Mouse (Mus musculus): Measurements from ENCODE around the gene Klf11.
A peak's percentile ranks its signal among the peaks of the same experiment; 100 is the strongest.
"Not testable (repeated sequence)": the region's sequence is repeated elsewhere in the genome, so short reads cannot be mapped to it uniquely, and the experiment has no call there.

Klf11 gene

GRCm38 (mm10) chr12:24651063-24651557 lies at the start of gene Klf11:
TSS of gene Klf11 (plus strand) at chr12:24651274.
- peak; percentile 94 for DNase-seq

GRCm38 (mm10) chr12:24603266-24603665 lies 47.8 kb upstream of the Klf11 start:
- DNase-seq = peak; percentile 51

GRCm38 (mm10) chr12:24606166-24606565 lies 44.9 kb upstream of the Klf11 start:
- DNase-seq = no peak

GRCm38 (mm10) chr12:24612591-24612990 lies 38.5 kb upstream of the Klf11 start:
- no peak for DNase-seq

GRCm38 (mm10) chr12:24614452-24615075 lies 36.5 kb upstream of the Klf11 start:
- DNase-seq = no peak

- DNase-seq = no peak
Observed at GRCm38 (mm10) chr12:24615140-24615539, 35.9 kb upstream of the Klf11 start.

- no peak for DNase-seq
Observed at GRCm38 (mm10) chr12:24619436-24619835, 31.6 kb upstream of the Klf11 start.

GRCm38 (mm10) chr12:24623486-24624251 lies 27.4 kb upstream of the Klf11 start:
- no peak for DNase-seq

GRCm38 (mm10) chr12:24626401-24626800 lies 24.7 kb upstream of the Klf11 start:
- DNase-seq = no peak

- DNase-seq = no peak
Observed at GRCm38 (mm10) chr12:24627215-24627614, 23.9 kb upstream of the Klf11 start.

- no peak for DNase-seq
Observed at GRCm38 (mm10) chr12:24630220-24630619, 20.9 kb upstream of the Klf11 start.

GRCm38 (mm10) chr12:24632404-24632803 lies 18.7 kb upstream of the Klf11 start:
- no peak for DNase-seq

GRCm38 (mm10) chr12:24633753-24634191 lies 17.3 kb upstream of the Klf11 start:
- no peak for DNase-seq

- no peak for DNase-seq
Observed at GRCm38 (mm10) chr12:24634212-24634611, 16.9 kb upstream of the Klf11 start.

- no peak for DNase-seq
Observed at GRCm38 (mm10) chr12:24634648-24635047, 16.4 kb upstream of the Klf11 start.

- not testable (repeated sequence) for DNase-seq
Observed at GRCm38 (mm10) chr12:24638787-24639186, 12.3 kb upstream of the Klf11 start.

- peak; percentile 65 for DNase-seq
Observed at GRCm38 (mm10) chr12:24642370-24642802, 8.7 kb upstream of the Klf11 start.

GRCm38 (mm10) chr12:24644125-24644571 lies 6.9 kb upstream of the Klf11 start:
- DNase-seq = no peak

- no peak for DNase-seq
Observed at GRCm38 (mm10) chr12:24645901-24646300, 5.2 kb upstream of the Klf11 start.

- no peak for DNase-seq
Observed at GRCm38 (mm10) chr12:24648094-24648493, 3.0 kb upstream of the Klf11 start.

GRCm38 (mm10) chr12:24650415-24651062 lies 535 bp upstream of the Klf11 start:
- no peak for DNase-seq

GRCm38 (mm10) chr12:24651642-24652342 lies 718 bp downstream of the Klf11 start:
- DNase-seq = peak; percentile 90
